Mouse (Mus musculus) stomach, postnatal 0 days (tissue): ENCODE data around the gene Bin2.

Experiments used
- CTCF ChIP-seq: IDR thresholded peaks from 2 replicates; pipeline ENCODE4 v1.5.1; 2016; ENCODE audit warnings: antibody characterized with exemption, low read depth, mild to moderate bottlenecking, moderate library complexity
- EP300 ChIP-seq: optimal IDR thresholded peaks from 2 replicates; pipeline ENCODE3; 2016; ENCODE audit warnings: antibody characterized with exemption

DNA sequence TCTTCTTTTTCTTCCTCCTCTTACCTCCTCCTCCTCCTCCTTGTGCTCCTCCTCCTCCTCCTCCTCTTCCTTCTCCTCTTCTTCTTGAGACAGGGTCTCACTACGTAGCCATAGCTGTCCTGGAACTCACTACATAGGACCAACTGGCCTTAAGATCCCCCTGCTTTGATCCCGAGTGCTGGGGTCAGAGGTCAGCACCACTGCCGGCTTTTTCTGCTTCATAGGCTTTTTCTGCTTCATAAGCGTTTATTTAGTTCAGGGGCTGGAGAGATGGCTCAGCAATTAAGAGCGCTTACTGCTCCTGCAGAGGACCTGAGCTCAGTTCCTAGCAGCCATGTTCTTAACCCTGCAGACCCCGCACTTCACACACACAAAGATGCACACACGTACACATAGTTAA, 12.4 kb upstream of the Bin2 start:
- TF ChIP-seq EP300 (no peak), CTCF (no peak)
